Mouse (Mus musculus) gastrocnemius, adult 2 months (tissue): ENCODE measurements around the gene Usp31. TPM values are rescaled to one million over a fixed set of nuclear protein-coding genes. Genes with fewer than 3 reads are reported as not detected.

ENCODE experiments used
- DNase-seq: peaks from one replicate; pipeline ENCODE4 v3.0.0; 2022
- H3K27ac ChIP-seq: fragments of 200-600 bp; 2 replicates; pipeline ENCODE4 v1.8.1; 2022; ENCODE audit warnings: mild to moderate bottlenecking
- H3K4me3 ChIP-seq: fragments of 200-600 bp; 2 replicates; pipeline ENCODE4 v1.8.1; 2022; ENCODE audit warnings: mild to moderate bottlenecking, moderate library complexity
- CTCF ChIP-seq: fragments of 200-600 bp; IDR thresholded peaks from 2 replicates; pipeline ENCODE4 v1.8.1; 2022; ENCODE audit warnings: antibody characterized with exemption, mild to moderate bottlenecking, moderate library complexity
- intact Hi-C: fragments of 180-260 bp; cut with DNase I; formaldehyde crosslinking; loops from one replicate; pipeline ENCODE4 v1.15.1; 2025
- total RNA-seq, 2 experiments: library from RNA; stranded (reverse); gene quantifications; 2 replicates each; pipeline ENCODE4 v1.2.3; 2021

Gene Usp31
- total RNA-seq, 2 experiments from 2014 or later, result 7.7 to 8.6 TPM

- Histone ChIP-seq H3K4me3 (peak overlapping the region; percentile 39), H3K27ac (peak overlapping the region; percentile 24; the same call in 1 of the 2 replicates)
- DNase-seq, result peak; percentile 22
Observed at GRCm38 (mm10) chr7:121640998-121641762, 65.9 kb downstream of the Usp31 start.

GRCm38 (mm10) chr7:121636732-121637131 is 70.3 kb downstream of the Usp31 start:
- Histone ChIP-seq H3K27ac (no peak overlapping the region), H3K4me3 (no peak overlapping the region)
- TF ChIP-seq CTCF, result no peak
- DNase-seq, result no peak
- intact Hi-C loops, result no loop called here

More at GRCm38 (mm10) chr7:121640998-121641762, 65.9 kb downstream of the Usp31 start:
- peak; percentile 89 for TF ChIP-seq CTCF
- intact Hi-C loops, result no loop called here

- Histone ChIP-seq H3K27ac (no peak overlapping the region), H3K4me3 (no peak overlapping the region)
- TF ChIP-seq CTCF, result no peak
- DNase-seq, result no peak
- intact Hi-C loops, result no loop called here
Observed at GRCm38 (mm10) chr7:121634236-121634635, 72.8 kb downstream of the Usp31 start.

GRCm38 (mm10) chr7:121622835-121623420 is 84.1 kb downstream of the Usp31 start:
- no peak for DNase-seq
- TF ChIP-seq CTCF, result no peak
- H3K27ac ChIP-seq, result no peak overlapping the region
- intact Hi-C loops, result no loop called here
- H3K4me3 ChIP-seq, result no peak overlapping the region

GRCm38 (mm10) chr7:121622433-121622832 is 84.6 kb downstream of the Usp31 start:
- H3K27ac ChIP-seq, result no peak overlapping the region
- DNase-seq, result no peak
- intact Hi-C loops, result no loop called here
- H3K4me3 ChIP-seq, result no peak overlapping the region
- TF ChIP-seq CTCF, result no peak

GRCm38 (mm10) chr7:121601697-121602096 is 105.4 kb downstream of the Usp31 start:
- H3K27ac ChIP-seq, result no peak overlapping the region
- no peak for TF ChIP-seq CTCF
- no peak for DNase-seq
- H3K4me3 ChIP-seq, result no peak overlapping the region
- intact Hi-C loops, result no loop called here

GRCm38 (mm10) chr7:121596401-121596800 is 110.7 kb downstream of the Usp31 start:
- no peak for DNase-seq
- Histone ChIP-seq H3K4me3 (no peak overlapping the region), H3K27ac (no peak overlapping the region)
- no peak for TF ChIP-seq CTCF
- intact Hi-C loops, result no loop called here

- Histone ChIP-seq H3K27ac (no peak overlapping the region), H3K4me3 (no peak overlapping the region)
- intact Hi-C loops, result no loop called here
- DNase-seq, result no peak
- TF ChIP-seq CTCF, result no peak
Observed at GRCm38 (mm10) chr7:121595496-121595895, 111.6 kb downstream of the Usp31 start.

- no peak overlapping the region for H3K27ac ChIP-seq
- TF ChIP-seq CTCF, result no peak
- intact Hi-C loops, result no loop called here
- H3K4me3 ChIP-seq, result no peak overlapping the region
- no peak for DNase-seq
Observed at GRCm38 (mm10) chr7:121595085-121595484, 112.0 kb downstream of the Usp31 start.

- DNase-seq, result no peak
- no peak overlapping the region for H3K4me3 ChIP-seq
- no peak overlapping the region for H3K27ac ChIP-seq
- intact Hi-C loops, result no loop called here
- no peak for TF ChIP-seq CTCF
Observed at GRCm38 (mm10) chr7:121594623-121595022, 112.4 kb downstream of the Usp31 start.

Other genes starting within 250 kb of the Usp31 start
- gene Scnn1g, start 27.2 kb upstream of the Usp31 start, total RNA-seq, result not detected
- gene Scnn1b, start 157.8 kb upstream of the Usp31 start, total RNA-seq, result under 1 TPM in 1 of 2 experiments, not detected in 1; 0.23 TPM